ENCODE assay signal across 17 mouse cellular contexts in the genomic region with DNA sequence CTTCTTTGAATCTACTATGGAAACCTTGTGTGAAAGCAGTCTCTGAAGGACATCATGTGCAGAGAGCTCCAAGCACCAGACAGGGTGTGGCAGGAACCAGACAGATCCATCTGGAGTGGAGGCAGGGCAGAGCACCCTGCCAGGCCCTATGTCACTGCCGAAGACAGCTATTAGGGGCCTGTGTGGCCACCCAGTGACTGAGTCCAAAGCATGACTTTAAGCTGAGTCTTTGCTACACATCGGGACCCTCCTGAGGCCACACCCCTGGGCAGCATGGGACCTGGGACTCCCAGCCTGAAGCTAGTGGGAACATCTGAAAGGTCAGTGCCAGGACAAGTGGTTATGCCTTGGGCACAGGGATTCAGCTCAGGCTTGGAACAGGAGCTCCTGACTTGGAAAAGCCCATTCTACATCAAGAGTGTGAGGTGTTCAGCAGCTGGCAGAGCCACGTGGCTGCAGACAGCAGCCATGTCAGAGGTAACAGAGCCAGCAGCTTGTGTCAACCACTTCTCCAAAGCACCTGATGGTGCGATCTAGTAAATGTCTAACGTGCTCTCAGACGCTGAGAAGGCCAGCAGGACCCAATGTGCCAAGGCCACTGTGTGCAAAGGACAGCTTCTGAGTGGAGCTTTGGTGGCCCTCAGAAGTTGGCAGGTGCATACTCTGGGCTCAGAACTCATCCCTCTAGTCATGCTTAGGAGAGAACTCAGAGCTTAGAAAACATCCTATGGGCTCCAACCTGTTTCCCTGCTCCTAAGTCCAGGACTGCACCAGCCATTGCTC. TPM values are rescaled to one million over a fixed set of nuclear protein-coding genes. Genes with fewer than 3 reads are reported as not detected.
DNase-seq lines count a peak whose midpoint lies in the region; ATAC-seq and TF ChIP-seq lines count a peak whose summit lies in the region.
"Had no signal": no experiment of that assay in that cellular context is flagged by ENCODE, and none has a peak within 500 bp of the region (broad histone marks: within the 10 kb centered on the region; RNA-seq: fewer than 3 reads in every experiment).

No protein-coding gene starts in this region.

- no peaks in the 10 kb centered on the region for H3K27me3 ChIP-seq in heart, embryonic 10.5 days (ENCODE audit: insufficient read depth, poor library complexity, severe bottlenecking)
- H3K27me3 ChIP-seq in heart, embryonic 12.5 days (replicated peaks) = no peaks in the 10 kb centered on the region
- no peaks in the 10 kb centered on the region for H3K27me3 ChIP-seq in intestine, embryonic 16.5 days (replicated peaks; ENCODE audit: control insufficient read depth, insufficient read depth, low read length)
- H3K27me3 ChIP-seq in liver, embryonic 15.5 days = no peaks in the 10 kb centered on the region
- H3K27me3 ChIP-seq: limb, embryonic 15.5 days; midbrain, embryonic 15.5 days; neural tube, embryonic 12.5 days had no signal

- ATAC-seq in heart, embryonic 12.5 days (ENCODE audit: insufficient number of reproducible peaks, low FRiP score) = no peak
- ATAC-seq in intestine, embryonic 16.5 days = no peak
- no peak for ATAC-seq in liver, embryonic 15.5 days (ENCODE audit: insufficient read depth)
- ATAC-seq: forebrain, embryonic 14.5 days; midbrain, embryonic 15.5 days had no signal

- 73% methylated on average over 6 of the region's 6 CpGs for WGBS in heart, embryonic 10.5 days
- WGBS in heart, embryonic 12.5 days = 69% methylated on average over 6 of the region's 6 CpGs
- WGBS in lung, adult 2 months = 58% methylated on average over 6 of the region's 6 CpGs
- 79% methylated on average over 6 of the region's 6 CpGs for WGBS in intestine, embryonic 16.5 days
- WGBS in liver, embryonic 15.5 days (ENCODE audit: insufficient replicate concordance) = 64% methylated on average over 6 of the region's 6 CpGs

- H3K27ac ChIP-seq in heart, embryonic 10.5 days = no peak overlapping the region
- H3K27ac ChIP-seq in heart, embryonic 12.5 days (ENCODE audit: poor library complexity, severe bottlenecking) = no peak overlapping the region
- peak overlapping the region; percentile 7; the same call in 1 of the 2 replicates for H3K27ac ChIP-seq in intestine, embryonic 16.5 days (ENCODE audit: low read length)
- H3K27ac ChIP-seq in liver, embryonic 15.5 days (replicated peaks) = peak overlapping the region; percentile 96; the same call in 1 of the 2 replicates
- H3K27ac ChIP-seq: heart, adult 2 months; hindbrain, embryonic 10.5 days; limb, embryonic 15.5 days; midbrain, embryonic 15.5 days; neural tube, embryonic 12.5 days had no signal

- TF ChIP-seq POLR2A in lung, adult 2 months (IDR thresholded peaks at IDR 0.05; ENCODE audit: borderline replicate concordance, extremely low read depth, low read depth, low read length) = no peak

- no peaks in the 10 kb centered on the region for H3K9me3 ChIP-seq in heart, embryonic 10.5 days
- H3K9me3 ChIP-seq in heart, embryonic 12.5 days (replicated peaks) = no peaks in the 10 kb centered on the region
- H3K9me3 ChIP-seq in intestine, embryonic 16.5 days (ENCODE audit: control insufficient read depth, low read length) = no peaks in the 10 kb centered on the region
- no peaks in the 10 kb centered on the region for H3K9me3 ChIP-seq in liver, embryonic 15.5 days (replicated peaks)
- H3K9me3 ChIP-seq: hindbrain, embryonic 10.5 days; limb, embryonic 15.5 days; midbrain, embryonic 15.5 days; neural tube, embryonic 12.5 days had no signal

- no peak for TF ChIP-seq CTCF in lung, adult 2 months (IDR thresholded peaks at IDR 0.05; ENCODE audit: insufficient read depth, low read length)

- H3K4me3 ChIP-seq in heart, embryonic 10.5 days = no peak overlapping the region
- no peak overlapping the region for H3K4me3 ChIP-seq in heart, embryonic 12.5 days
- no peak overlapping the region for H3K4me3 ChIP-seq in lung, adult 2 months (replicated peaks; ENCODE audit: extremely low read depth, low read depth, low read length)
- no peak overlapping the region for H3K4me3 ChIP-seq in intestine, embryonic 16.5 days (ENCODE audit: low read length)
- no peak overlapping the region for H3K4me3 ChIP-seq in liver, embryonic 15.5 days (replicated peaks)
- H3K4me3 ChIP-seq: heart, adult 2 months; hindbrain, embryonic 10.5 days; limb, embryonic 15.5 days; midbrain, embryonic 15.5 days; neural tube, embryonic 12.5 days had no signal

- intact Hi-C loops in left cerebral cortex, postnatal 36 days (cut with DNase I) = no loop called here

- DNase-seq in heart, embryonic 10.5 days (ENCODE audit: low spot score) = peak; percentile 73
- peak; percentile 33 for DNase-seq in lung, postnatal 36 days
- DNase-seq in lung, adult 2 months = no peak
- DNase-seq in left cerebral cortex, postnatal 36 days (ENCODE audit: low spot score in 2 of 2) = no peak
- no peak for DNase-seq in layer of hippocampus, postnatal 25 days (ENCODE audit: extremely low spot score in 1 of 2, low spot score in 1 of 2)
- DNase-seq: cerebellum, postnatal 25 days; spleen, adult 18-20 months; thymus, postnatal 36 days had no signal

- peaks cover 5% of the 10 kb centered on the region; the same call in 1 of the 2 replicates for H3K36me3 ChIP-seq in heart, embryonic 10.5 days
- peaks cover 6% of the 10 kb centered on the region; the same call in 1 of the 2 replicates for H3K36me3 ChIP-seq in heart, embryonic 12.5 days
- no peaks in the 10 kb centered on the region for H3K36me3 ChIP-seq in intestine, embryonic 16.5 days (ENCODE audit: control insufficient read depth, insufficient read depth, low read length)
- peaks cover 48% of the 10 kb centered on the region for H3K36me3 ChIP-seq in liver, embryonic 15.5 days (replicated peaks)

- H3K9ac ChIP-seq in heart, embryonic 12.5 days = no peak overlapping the region
- H3K9ac ChIP-seq in intestine, embryonic 16.5 days (ENCODE audit: low read depth, low read length) = no peak overlapping the region
- H3K9ac ChIP-seq in liver, embryonic 15.5 days = peak overlapping the region; percentile 5; the same call in 1 of the 2 replicates
- H3K9ac ChIP-seq: limb, embryonic 15.5 days; midbrain, embryonic 15.5 days; neural tube, embryonic 12.5 days had no signal

- H3K4me1 ChIP-seq in heart, embryonic 10.5 days = peaks cover 25% of the 10 kb centered on the region
- H3K4me1 ChIP-seq in heart, embryonic 12.5 days (replicated peaks) = peaks cover 28% of the 10 kb centered on the region
- peaks cover 11% of the 10 kb centered on the region for H3K4me1 ChIP-seq in lung, adult 2 months (ENCODE audit: control insufficient read depth, insufficient read depth, low read length)
- H3K4me1 ChIP-seq in intestine, embryonic 16.5 days (ENCODE audit: control insufficient read depth, insufficient read depth, low read length) = peaks cover 29% of the 10 kb centered on the region
- H3K4me1 ChIP-seq in liver, embryonic 15.5 days (replicated peaks) = peaks cover 72% of the 10 kb centered on the region
- H3K4me1 ChIP-seq: limb, embryonic 15.5 days had no signal

- H3K4me2 ChIP-seq in heart, embryonic 12.5 days = no peak overlapping the region
- H3K4me2 ChIP-seq in intestine, embryonic 16.5 days (ENCODE audit: low read depth, low read length) = no peak overlapping the region
- no peak overlapping the region for H3K4me2 ChIP-seq in liver, embryonic 15.5 days
- H3K4me2 ChIP-seq: limb, embryonic 15.5 days; midbrain, embryonic 15.5 days; neural tube, embryonic 12.5 days had no signal

RNA-seq across cellular contexts. Expression of gene Gp9, which starts 9.4 kb away (rescaled TPM):
- 4.8 and 6.2 TPM in 2 replicates for polyA plus RNA-seq in heart, embryonic 10.5 days (2016; fragmentation: Nextera tagmentation; extraction: Ambion mirVana)
- 6.2 and 8.2 TPM in 2 replicates for polyA plus RNA-seq in heart, embryonic 12.5 days (2016; fragmentation: Nextera tagmentation; extraction: Ambion mirVana)
- 13.1 and 14.9 TPM in 2 replicates for polyA plus RNA-seq in lung, adult 2 months (2012; rRNA removed)
- polyA plus RNA-seq in intestine, embryonic 16.5 days (2015; fragmentation: Nextera tagmentation; extraction: Ambion mirVana) = 1.5 and 2.0 TPM in 2 replicates
- 26.8 and 29.9 TPM in 2 replicates for polyA plus RNA-seq in liver, embryonic 15.5 days (2015; fragmentation: Nextera tagmentation; extraction: Ambion mirVana)
- 1 to 10 TPM; 1.3 to 1.9 TPM for total RNA-seq in left cerebral cortex, postnatal 36 days (2021)
- total RNA-seq in layer of hippocampus, postnatal 25 days (2021) = under 1 TPM; 0.42 to 0.74 TPM

RNA-seq across cellular contexts. Expression of gene Rab43, which starts 24.7 kb away (rescaled TPM):
- polyA plus RNA-seq in heart, embryonic 10.5 days (2016; fragmentation: Nextera tagmentation; extraction: Ambion mirVana) = 4.4 and 5.1 TPM in 2 replicates
- 8.1 and 8.5 TPM in 2 replicates for polyA plus RNA-seq in heart, embryonic 12.5 days (2016; fragmentation: Nextera tagmentation; extraction: Ambion mirVana)
- polyA plus RNA-seq in lung, adult 2 months (2012; rRNA removed) = 43.0 and 46.2 TPM in 2 replicates
- 11.3 and 12.2 TPM in 2 replicates for polyA plus RNA-seq in intestine, embryonic 16.5 days (2015; fragmentation: Nextera tagmentation; extraction: Ambion mirVana)
- polyA plus RNA-seq in liver, embryonic 15.5 days (2015; fragmentation: Nextera tagmentation; extraction: Ambion mirVana) = 33.2 and 44.8 TPM in 2 replicates
- 10 to 100 TPM; 14.1 to 18.1 TPM for total RNA-seq in left cerebral cortex, postnatal 36 days (2021)
- total RNA-seq in layer of hippocampus, postnatal 25 days (2021) = 10 to 100 TPM; 15.4 to 18.3 TPM

RNA-seq across cellular contexts. Expression of gene Gm45140, which starts 48.3 kb away (rescaled TPM):
- polyA plus RNA-seq in heart, embryonic 10.5 days (2016; fragmentation: Nextera tagmentation; extraction: Ambion mirVana) = 2.3 and 2.5 TPM in 2 replicates
- polyA plus RNA-seq in heart, embryonic 12.5 days (2016; fragmentation: Nextera tagmentation; extraction: Ambion mirVana) = 1.9 and 4.8 TPM in 2 replicates
- 0.47 and 0.68 TPM in 2 replicates for polyA plus RNA-seq in lung, adult 2 months (2012; rRNA removed)
- polyA plus RNA-seq in intestine, embryonic 16.5 days (2015; fragmentation: Nextera tagmentation; extraction: Ambion mirVana) = 3.7 and 4.1 TPM in 2 replicates
- polyA plus RNA-seq in liver, embryonic 15.5 days (2015; fragmentation: Nextera tagmentation; extraction: Ambion mirVana) = 3.0 and 4.1 TPM in 2 replicates
- 1 to 10 TPM; 1.4 to 3.0 TPM for total RNA-seq in left cerebral cortex, postnatal 36 days (2021)
- 1 to 10 TPM; 1.0 to 2.3 TPM for total RNA-seq in layer of hippocampus, postnatal 25 days (2021)

RNA-seq across cellular contexts. Expression of gene Isy1, which starts 51.3 kb away (rescaled TPM):
- 31.6 and 44.0 TPM in 2 replicates for polyA plus RNA-seq in heart, embryonic 10.5 days (2016; fragmentation: Nextera tagmentation; extraction: Ambion mirVana)
- 29.1 and 32.7 TPM in 2 replicates for polyA plus RNA-seq in heart, embryonic 12.5 days (2016; fragmentation: Nextera tagmentation; extraction: Ambion mirVana)
- 21.2 and 21.4 TPM in 2 replicates for polyA plus RNA-seq in lung, adult 2 months (2012; rRNA removed)
- polyA plus RNA-seq in intestine, embryonic 16.5 days (2015; fragmentation: Nextera tagmentation; extraction: Ambion mirVana) = 42.5 and 50.5 TPM in 2 replicates
- 21.7 and 24.1 TPM in 2 replicates for polyA plus RNA-seq in liver, embryonic 15.5 days (2015; fragmentation: Nextera tagmentation; extraction: Ambion mirVana)
- 10 to 100 TPM; 24.3 to 39.2 TPM for total RNA-seq in left cerebral cortex, postnatal 36 days (2021)
- total RNA-seq in layer of hippocampus, postnatal 25 days (2021) = 10 to 100 TPM; 30.9 to 32.3 TPM

RNA-seq across cellular contexts. Expression of gene Efcc1, which starts 56.6 kb away (rescaled TPM):
- 0.21 and 0.25 TPM in 2 replicates for polyA plus RNA-seq in heart, embryonic 10.5 days (2016; fragmentation: Nextera tagmentation; extraction: Ambion mirVana)
- 0.46 and 0.73 TPM in 2 replicates for polyA plus RNA-seq in heart, embryonic 12.5 days (2016; fragmentation: Nextera tagmentation; extraction: Ambion mirVana)
- 14.5 and 16.3 TPM in 2 replicates for polyA plus RNA-seq in lung, adult 2 months (2012; rRNA removed)
- 0.69 and 0.73 TPM in 2 replicates for polyA plus RNA-seq in intestine, embryonic 16.5 days (2015; fragmentation: Nextera tagmentation; extraction: Ambion mirVana)
- 0.15 and 0.16 TPM in 2 replicates for polyA plus RNA-seq in liver, embryonic 15.5 days (2015; fragmentation: Nextera tagmentation; extraction: Ambion mirVana)
- total RNA-seq in left cerebral cortex, postnatal 36 days (2021) = 1 to 10 TPM; 3.9 to 6.0 TPM
- 1 to 10 TPM; 3.4 to 3.7 TPM for total RNA-seq in layer of hippocampus, postnatal 25 days (2021)

Comparison
In these comparisons a context has a peak if more than half of its experiments do, and no peak if none do; other contexts are left out.
1. DNase-seq: peak in heart, embryonic 10.5 days (single experiment) and lung, postnatal 36 days (single experiment); none in lung, adult 2 months (single experiment), left cerebral cortex, postnatal 36 days (0 of 2) and layer of hippocampus, postnatal 25 days (0 of 2).
2. H3K27ac ChIP-seq: peak in intestine, embryonic 16.5 days (single experiment) and liver, embryonic 15.5 days (single experiment); none in heart, embryonic 10.5 days (single experiment) and heart, embryonic 12.5 days (single experiment).